Comparison of ENCODE assay signal across 11 mouse cellular contexts in the genomic region with DNA sequence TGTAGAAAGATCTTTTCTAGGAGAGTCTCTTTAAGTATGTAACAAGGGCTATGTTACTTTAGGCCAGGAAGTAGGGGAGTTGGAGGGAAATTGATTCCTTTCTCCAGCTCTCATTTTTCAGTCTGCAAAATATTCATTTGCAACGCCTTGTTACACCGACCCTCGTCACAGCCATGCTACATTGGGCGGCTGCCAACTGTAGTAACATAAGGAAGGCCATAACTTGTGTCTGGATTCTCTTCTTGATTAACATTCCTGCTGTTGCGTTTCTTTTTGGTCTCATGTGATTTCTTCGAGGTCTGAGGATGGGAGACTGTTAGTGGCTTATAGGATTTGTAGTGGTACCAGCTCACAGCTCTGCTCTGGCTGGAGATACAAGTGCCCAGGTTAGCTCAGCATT. TPM values are rescaled to one million over a fixed set of nuclear protein-coding genes. Genes with fewer than 3 reads are reported as not detected.
DNase-seq lines count a peak whose midpoint lies in the region; ATAC-seq lines count a peak whose summit lies in the region.
"Had no signal": no experiment of that assay in that cellular context is flagged by ENCODE, and none has a peak within 500 bp of the region (broad histone marks: within the 10 kb centered on the region; RNA-seq: fewer than 3 reads in every experiment).

No protein-coding gene starts in this region.

- DNase-seq in heart, postnatal 10 days, result no peak
- DNase-seq in kidney, postnatal 14 days, result peak; percentile 20
- DNase-seq in kidney, adult 9 months, result no peak
- DNase-seq in embryonic facial prominence, embryonic 10.5 days (ENCODE audit: low spot score), result no peak
- DNase-seq in right cerebral cortex, postnatal 10 days (ENCODE audit: low spot score in 2 of 2), result no peak
- DNase-seq: gastrocnemius, postnatal 14 days had no signal

- no peak for ATAC-seq in heart, embryonic 11.5 days (replicated peaks; ENCODE audit: insufficient number of reproducible peaks, low FRiP score, low TSS enrichment)
- ATAC-seq in limb, embryonic 12.5 days (ENCODE audit: insufficient number of reproducible peaks, insufficient read depth, low FRiP score, low TSS enrichment, low read depth), result no peak
- ATAC-seq in midbrain, embryonic 15.5 days (replicated peaks), result no peak
- ATAC-seq: CD4-positive, CD25-positive, alpha-beta regulatory T cell, adult 4 months had no signal

- H3K27me3 ChIP-seq in heart, embryonic 11.5 days (ENCODE audit: control insufficient read depth, insufficient read depth, low read length), result peaks cover 3% of the 10 kb centered on the region; the same call in 1 of the 2 replicates
- peaks cover 79% of the 10 kb centered on the region for H3K27me3 ChIP-seq in embryonic facial prominence, embryonic 10.5 days (replicated peaks; ENCODE audit: low read depth, poor library complexity, severe bottlenecking)
- H3K27me3 ChIP-seq in limb, embryonic 12.5 days, result peaks cover 35% of the 10 kb centered on the region
- peaks cover 11% of the 10 kb centered on the region for H3K27me3 ChIP-seq in midbrain, embryonic 15.5 days (replicated peaks)

- no peaks in the 10 kb centered on the region for H3K9me3 ChIP-seq in heart, embryonic 11.5 days (replicated peaks; ENCODE audit: control insufficient read depth, low read length)
- no peaks in the 10 kb centered on the region for H3K9me3 ChIP-seq in embryonic facial prominence, embryonic 10.5 days
- H3K9me3 ChIP-seq in limb, embryonic 12.5 days, result no peaks in the 10 kb centered on the region
- H3K9me3 ChIP-seq in midbrain, embryonic 15.5 days, result no peaks in the 10 kb centered on the region

- peak overlapping the region; percentile 22; the same call in 1 of the 2 replicates for H3K4me3 ChIP-seq in heart, embryonic 11.5 days (ENCODE audit: low read depth, low read length)
- peak overlapping the region; percentile 26; the same call in 1 of the 2 replicates for H3K4me3 ChIP-seq in embryonic facial prominence, embryonic 10.5 days
- peak overlapping the region; percentile 56; the same call in 1 of the 2 replicates for H3K4me3 ChIP-seq in limb, embryonic 12.5 days (replicated peaks)
- H3K4me3 ChIP-seq in midbrain, embryonic 15.5 days, result no peak overlapping the region

- H3K4me1 ChIP-seq in heart, embryonic 11.5 days (ENCODE audit: control insufficient read depth, insufficient read depth, low read length), result peaks cover 13% of the 10 kb centered on the region
- H3K4me1 ChIP-seq in embryonic facial prominence, embryonic 10.5 days, result peaks cover 53% of the 10 kb centered on the region
- peaks cover 55% of the 10 kb centered on the region for H3K4me1 ChIP-seq in limb, embryonic 12.5 days (replicated peaks)
- H3K4me1 ChIP-seq in midbrain, embryonic 15.5 days, result peaks cover 7% of the 10 kb centered on the region; the same call in 1 of the 2 replicates

- intact Hi-C loops in heart, postnatal 10 days (cut with DNase I), result no loop called here

- H3K4me2 ChIP-seq in heart, embryonic 11.5 days, result peak overlapping the region; percentile 79
- peak overlapping the region; percentile 82 for H3K4me2 ChIP-seq in limb, embryonic 12.5 days
- no peak overlapping the region for H3K4me2 ChIP-seq in midbrain, embryonic 15.5 days

- 0 out of 2 replicates have a peak overlapping the region, but pooled peaks have one; percentile 41 for H3K27ac ChIP-seq in heart, embryonic 11.5 days (ENCODE audit: low read depth, low read length)
- H3K27ac ChIP-seq in embryonic facial prominence, embryonic 10.5 days (replicated peaks), result no peak overlapping the region
- H3K27ac ChIP-seq in limb, embryonic 12.5 days, result peak overlapping the region; percentile 69
- no peak overlapping the region for H3K27ac ChIP-seq in midbrain, embryonic 15.5 days
- H3K27ac ChIP-seq: macrophage had no signal

- H3K9ac ChIP-seq in heart, embryonic 11.5 days (ENCODE audit: low read depth, low read length), result no peak overlapping the region
- H3K9ac ChIP-seq in limb, embryonic 12.5 days (replicated peaks), result no peak overlapping the region
- no peak overlapping the region for H3K9ac ChIP-seq in midbrain, embryonic 15.5 days

- H3K36me3 ChIP-seq in heart, embryonic 11.5 days (ENCODE audit: control insufficient read depth, insufficient read depth, low read length), result no peaks in the 10 kb centered on the region
- peaks cover 11% of the 10 kb centered on the region for H3K36me3 ChIP-seq in embryonic facial prominence, embryonic 10.5 days (replicated peaks)
- H3K36me3 ChIP-seq in limb, embryonic 12.5 days, result no peaks in the 10 kb centered on the region
- H3K36me3 ChIP-seq in midbrain, embryonic 15.5 days (replicated peaks), result no peaks in the 10 kb centered on the region

- whole genome bisulfite sequencing in heart, embryonic 11.5 days (ENCODE audit: insufficient replicate concordance), result 57% methylated on average over 6 of the region's 6 CpGs
- 67% methylated on average over 6 of the region's 6 CpGs for WGBS in embryonic facial prominence, embryonic 10.5 days
- 48% methylated on average over 6 of the region's 6 CpGs for WGBS in limb, embryonic 12.5 days
- WGBS in midbrain, embryonic 15.5 days, result 54% methylated on average over 6 of the region's 6 CpGs

RNA-seq across cellular contexts. Expression of a gene that starts 4.5 kb away (rescaled TPM):
- polyA plus RNA-seq in heart, embryonic 11.5 days (2014; fragmentation: Nextera tagmentation; extraction: Ambion mirVana), result 33.5 and 43.3 TPM in 2 replicates
- total RNA-seq in heart, postnatal 10 days (2021), result 10 to 100 TPM; 40.3 to 57.2 TPM
- 72.9 and 77.6 TPM in 2 replicates for polyA plus RNA-seq in embryonic facial prominence, embryonic 10.5 days (2016; fragmentation: Nextera tagmentation; extraction: Ambion mirVana)
- polyA plus RNA-seq in limb, embryonic 12.5 days (2016; fragmentation: Nextera tagmentation; extraction: Ambion mirVana), result 70.4 and 70.5 TPM in 2 replicates
- polyA plus RNA-seq in midbrain, embryonic 15.5 days (2015; fragmentation: Nextera tagmentation; extraction: Ambion mirVana), result 22.3 and 23.1 TPM in 2 replicates

Comparison
In these comparisons a context has a peak if more than half of its experiments do, and no peak if none do; other contexts are left out.
1. H3K27ac ChIP-seq: peak in heart, embryonic 11.5 days (single experiment) and limb, embryonic 12.5 days (single experiment); none in embryonic facial prominence, embryonic 10.5 days (single experiment) and midbrain, embryonic 15.5 days (single experiment).